Mouse (Mus musculus): ENCODE measurements around the gene Foxa3.
A peak's percentile ranks its signal among the peaks of the same experiment; 100 is the strongest.
"Not testable (repeated sequence)": the region's sequence is repeated elsewhere in the genome, so short reads cannot be mapped to it uniquely, and the experiment has no call there.

The Foxa3 gene

GRCm38 (mm10) chr7:19023357-19023814 lies at the start of gene Foxa3:
Gene Foxa3, minus strand, starts transcription at chr7:19023538.
- peak; percentile 35 for DNase-seq (ENCODE audit: low spot score)

GRCm38 (mm10) chr7:19071024-19071423 lies 47.7 kb upstream of the Foxa3 start:
- not testable (repeated sequence) for DNase-seq (ENCODE audit: low spot score)

GRCm38 (mm10) chr7:19069500-19069899 lies 46.2 kb upstream of the Foxa3 start:
- no peak for DNase-seq (ENCODE audit: low spot score)

GRCm38 (mm10) chr7:19068707-19069106 lies 45.4 kb upstream of the Foxa3 start:
- DNase-seq (ENCODE audit: low spot score), result peak; percentile 64

- no peak for DNase-seq (ENCODE audit: low spot score)
Measured at GRCm38 (mm10) chr7:19067935-19068334, 44.6 kb upstream of the Foxa3 start.

GRCm38 (mm10) chr7:19067063-19067462 lies 43.7 kb upstream of the Foxa3 start:
- DNase-seq (ENCODE audit: low spot score), result no peak

GRCm38 (mm10) chr7:19065896-19066295 lies 42.6 kb upstream of the Foxa3 start:
- DNase-seq (ENCODE audit: low spot score), result no peak

- DNase-seq (ENCODE audit: low spot score), result no peak
Measured at GRCm38 (mm10) chr7:19057405-19057804, 34.1 kb upstream of the Foxa3 start.

- no peak for DNase-seq (ENCODE audit: low spot score)
Measured at GRCm38 (mm10) chr7:19055108-19055507, 31.8 kb upstream of the Foxa3 start.

- no peak for DNase-seq (ENCODE audit: low spot score)
Measured at GRCm38 (mm10) chr7:19054777-19055076, 31.4 kb upstream of the Foxa3 start.

- no peak for DNase-seq (ENCODE audit: low spot score)
Measured at GRCm38 (mm10) chr7:19054047-19054776, 30.9 kb upstream of the Foxa3 start, which contains the start of gene Rsph6a. Gene Rsph6a, plus strand, starts transcription at chr7:19054690.

GRCm38 (mm10) chr7:19053136-19053532 lies 29.8 kb upstream of the Foxa3 start:
- DNase-seq (ENCODE audit: low spot score), result no peak

GRCm38 (mm10) chr7:19052345-19053135 lies 29.2 kb upstream of the Foxa3 start:
- DNase-seq (ENCODE audit: low spot score), result no peak

GRCm38 (mm10) chr7:19051161-19051560 lies 27.8 kb upstream of the Foxa3 start:
- DNase-seq (ENCODE audit: low spot score), result no peak

- DNase-seq (ENCODE audit: low spot score), result no peak
Measured at GRCm38 (mm10) chr7:19050172-19050571, 26.8 kb upstream of the Foxa3 start.

GRCm38 (mm10) chr7:19049252-19049651 lies 25.9 kb upstream of the Foxa3 start:
- DNase-seq (ENCODE audit: low spot score), result no peak

GRCm38 (mm10) chr7:19048006-19048527 lies 24.7 kb upstream of the Foxa3 start:
- DNase-seq (ENCODE audit: low spot score), result no peak

GRCm38 (mm10) chr7:19046286-19047069 lies 23.1 kb upstream of the Foxa3 start:
- DNase-seq (ENCODE audit: low spot score), result no peak

- DNase-seq (ENCODE audit: low spot score), result no peak
Measured at GRCm38 (mm10) chr7:19044616-19045015, 21.3 kb upstream of the Foxa3 start.

GRCm38 (mm10) chr7:19031641-19032040 lies 8.3 kb upstream of the Foxa3 start:
- DNase-seq (ENCODE audit: low spot score), result no peak

- DNase-seq (ENCODE audit: low spot score), result peak; percentile 44
Measured at GRCm38 (mm10) chr7:19029084-19029653, 5.8 kb upstream of the Foxa3 start.

- no peak for DNase-seq (ENCODE audit: low spot score)
Measured at GRCm38 (mm10) chr7:19028067-19028466, 4.7 kb upstream of the Foxa3 start.

Measured in lung, postnatal 25 days (tissue).